Mouse (Mus musculus) left cerebral cortex, adult 6 months (tissue): Measurements from ENCODE around the gene Fbf1. TPM values are rescaled to one million over a fixed set of nuclear protein-coding genes. Genes with fewer than 3 reads are reported as not detected.

Experiments
- long read RNA-seq, 2 experiments: library from polyadenylated mRNA; unstranded; transcript quantifications; one replicate each; pipeline ENCODE4 v2.0.0; 2019 to 2020
- polyA plus RNA-seq: library from polyadenylated mRNA; unstranded; fragments of <200 nt; fragmentation: Nextera tagmentation; gene quantifications from 2 replicates; pipeline ENCODE4 v1.2.3, GENCODE M21; 2021

Gene Fbf1
- 25.2 and 27.1 TPM in 2 replicates for polyA plus RNA-seq
- long read RNA-seq, experiment 1, full-length matches to known transcripts = 4 of 93 reads
- long read RNA-seq, experiment 1, partial matches to known transcripts = 52 of 93 reads
- long read RNA-seq, experiment 1, other reads (novel, unspliced or antisense) = 37 of 93 reads
- long read RNA-seq, experiment 2, partial matches to known transcripts = 12 of 21 reads
- long read RNA-seq, experiment 2, other reads (novel, unspliced or antisense) = 9 of 21 reads

DNA sequence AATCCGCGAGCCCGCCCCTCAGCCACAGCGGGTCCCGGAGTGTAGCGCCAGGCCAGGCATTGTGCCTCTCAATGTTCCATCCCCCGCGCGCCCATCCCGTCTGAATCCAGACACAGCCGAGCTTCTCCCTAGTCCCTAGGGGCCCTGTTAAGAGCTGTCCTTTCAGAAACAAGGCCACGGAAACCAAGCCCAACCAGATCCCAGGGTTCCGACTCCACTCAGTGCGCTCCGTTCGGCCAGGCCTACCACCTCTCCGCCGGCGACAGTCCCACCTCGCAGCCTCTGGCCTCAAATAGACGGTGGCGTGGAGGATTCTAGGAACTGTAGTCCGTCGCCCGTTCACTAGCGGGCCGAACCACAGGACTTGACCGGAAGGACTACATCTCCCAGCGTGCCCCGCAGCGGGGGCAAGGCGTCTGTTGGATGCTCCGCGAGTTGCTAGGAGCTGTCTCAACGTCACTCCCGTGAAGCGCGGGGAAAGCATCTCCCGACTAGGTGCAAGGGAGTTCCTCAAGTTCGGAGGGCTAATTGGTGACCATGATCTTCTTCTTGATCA lies at the start of gene Fbf1:
TSS of gene Fbf1 (minus strand) at position 283 of the 556 bp plus-strand sequence.

GRCm38 (mm10) chr11:116198639-116199531 lies 30.9 kb upstream of the Fbf1 start, which contains the start of the genes Ten1 and Acox1:
Ten1 (plus strand) TSS chr11:116198855.
Acox1 (minus strand) TSS chr11:116199045.

GRCm38 (mm10) chr11:116138468-116139138 lies 29.4 kb downstream of the Fbf1 start, which contains the start of gene Mrpl38:
Mrpl38 (minus strand) TSS chr11:116138868.

GRCm38 (mm10) chr11:116130488-116131205 lies 37.3 kb downstream of the Fbf1 start, which contains the start of gene Trim65:
Trim65 (minus strand) TSS chr11:116131128.

GRCm38 (mm10) chr11:116127156-116127980 lies 40.6 kb downstream of the Fbf1 start, which contains the start of gene Trim47:
Trim47 (minus strand) TSS chr11:116127210.

Other genes starting within 250 kb of the Fbf1 start
- 26.6 and 36.8 TPM in 2 replicates for gene Sap30bp, start 234.9 kb downstream of the Fbf1 start, polyA plus RNA-seq
- 7.0 and 8.5 TPM in 2 replicates for gene Recql5, start 234.7 kb downstream of the Fbf1 start, polyA plus RNA-seq
- 3.5 and 3.7 TPM in 2 replicates for gene Itgb4, start 193.5 kb downstream of the Fbf1 start, polyA plus RNA-seq
- gene Galk1, start 155.4 kb downstream of the Fbf1 start, polyA plus RNA-seq = 19.0 and 23.7 TPM in 2 replicates
- 208 and 343 TPM in 2 replicates for gene H3f3b, start 140.2 kb downstream of the Fbf1 start, polyA plus RNA-seq
- 5.8 and 7.4 TPM in 2 replicates for gene Unk, start 137.8 kb downstream of the Fbf1 start, polyA plus RNA-seq
- 1.0 and 1.3 TPM in 2 replicates for gene Unc13d, start 90.2 kb downstream of the Fbf1 start, polyA plus RNA-seq
- 252 and 516 TPM in 2 replicates for gene Wbp2, start 81.2 kb downstream of the Fbf1 start, polyA plus RNA-seq
- 2.7 and 4.7 TPM in 2 replicates for gene Trim47, start 41.0 kb downstream of the Fbf1 start, polyA plus RNA-seq
- 2.0 and 2.8 TPM in 2 replicates for gene Trim65, start 37.0 kb downstream of the Fbf1 start, polyA plus RNA-seq
- 62.0 and 78.9 TPM in 2 replicates for gene Mrpl38, start 29.3 kb downstream of the Fbf1 start, polyA plus RNA-seq
- gene Ten1, start 30.7 kb upstream of the Fbf1 start, polyA plus RNA-seq = 100.0 and 109 TPM in 2 replicates
- 65.0 and 76.9 TPM in 2 replicates for gene Acox1, start 30.9 kb upstream of the Fbf1 start, polyA plus RNA-seq
- 0.53 and 0.79 TPM in 2 replicates for gene Evpl, start 69.9 kb upstream of the Fbf1 start, polyA plus RNA-seq
- gene Srp68, start 106.1 kb upstream of the Fbf1 start, polyA plus RNA-seq = 25.9 and 34.4 TPM in 2 replicates
- not detected in 2 replicates for gene Galr2, start 112.8 kb upstream of the Fbf1 start, polyA plus RNA-seq
- 44.9 and 81.5 TPM in 2 replicates for gene Exoc7, start 139.1 kb upstream of the Fbf1 start, polyA plus RNA-seq
- 1.0 and 3.7 TPM in 2 replicates for gene Foxj1, start 167.2 kb upstream of the Fbf1 start, polyA plus RNA-seq
- gene Rnf157, start 244.9 kb upstream of the Fbf1 start, polyA plus RNA-seq = 36.6 and 49.2 TPM in 2 replicates